Mouse (Mus musculus) liver, postnatal 0 days (tissue): Measurements from ENCODE around the gene Grk3.

Source experiments
- CTCF ChIP-seq: sonication (generic); IDR thresholded peaks from 2 replicates; pipeline ENCODE4 v1.5.1; 2016; ENCODE audit warnings: antibody characterized with exemption, low read depth
- EP300 ChIP-seq: IDR thresholded peaks from 2 replicates; pipeline ENCODE4 v1.6.1; 2016; ENCODE audit warnings: antibody characterized with exemption, low read depth, mild to moderate bottlenecking

GRCm38 (mm10) chr5:113031201-113031754 is 15.7 kb upstream of the Grk3 start:
- TF ChIP-seq EP300: no peak
- TF ChIP-seq CTCF: no peak
